Mouse (Mus musculus): ENCODE results near the gene Spcs2.

DNA sequence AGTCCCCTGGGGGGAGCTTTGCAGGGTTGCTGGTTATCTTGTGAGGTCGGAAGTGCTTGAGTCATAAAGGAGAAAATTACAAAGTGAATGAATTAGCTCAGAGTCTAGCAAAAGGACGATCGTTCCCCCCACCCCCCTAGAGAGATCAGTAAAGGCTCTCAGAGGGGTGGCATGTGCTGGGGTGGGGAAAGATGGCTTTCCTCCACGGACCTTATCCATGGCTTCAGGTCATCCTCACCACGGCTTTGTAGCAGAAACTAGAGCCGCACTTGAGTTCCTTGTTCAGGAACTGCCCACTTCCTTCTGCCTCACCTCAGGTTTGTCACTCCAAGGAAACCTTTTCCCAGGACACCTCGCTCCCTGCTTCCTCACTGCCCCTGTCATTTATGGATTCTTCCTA is at the start of gene Spcs2:
- TF ChIP-seq CTCF (IDR thresholded peaks at IDR 0.05; ENCODE audit: low read depth, low read length) (no peak), POLR2A (IDR thresholded peaks at IDR 0.05; ENCODE audit: insufficient read depth, low read length) (no peak), EP300 (IDR thresholded peaks at IDR 0.05; ENCODE audit: insufficient read depth, low read depth, low read length) (no peak)
